Mouse (Mus musculus) hindbrain, postnatal 0 days (tissue): ENCODE data around the gene Slit1. TPM values are rescaled to one million over a fixed set of nuclear protein-coding genes. Genes with fewer than 3 reads are reported as not detected.

ENCODE experiments used
- ATAC-seq: fragments of 200-750 bp; cut with Nextera tagmentation; 2 replicates; pipeline ENCODE4 v1.8.0; 2017; ENCODE audit warnings: mild to moderate bottlenecking, moderate TSS enrichment, moderate library complexity
- DNase-seq: peaks from one replicate; pipeline ENCODE4 v3.0.0-alpha.2; 2015; ENCODE audit warnings: low spot score
- H3K27ac ChIP-seq: fragments of 300-500 bp; sonication (generic); 2 replicates; pipeline ENCODE4 v1.5.1; 2014; ENCODE audit warnings: mild to moderate bottlenecking
- H3K27me3 ChIP-seq: fragments of 300-500 bp; sonication (generic); 2 replicates; pipeline ENCODE4 v1.6.1; 2014; ENCODE audit warnings: low read length, mixed read lengths; ENCODE audit not compliant: insufficient read depth
- H3K36me3 ChIP-seq: fragments of 300-500 bp; sonication (generic); 2 replicates; pipeline ENCODE4 v1.6.1; 2014; ENCODE audit warnings: low read length, mixed read lengths; ENCODE audit not compliant: insufficient read depth
- H3K4me1 ChIP-seq: fragments of 300-500 bp; sonication (generic); 2 replicates; pipeline ENCODE4 v1.6.1; 2014; ENCODE audit warnings: antibody characterized with exemption, low read length, mixed read lengths; ENCODE audit not compliant: insufficient read depth
- H3K4me2 ChIP-seq: fragments of 300-500 bp; sonication (generic); 2 replicates; pipeline ENCODE4 v1.6.1; 2014; ENCODE audit warnings: low read depth, mild to moderate bottlenecking, low read length, moderate library complexity, mixed read lengths
- H3K4me3 ChIP-seq: fragments of 300-500 bp; sonication (generic); 2 replicates; pipeline ENCODE4 v1.5.1; 2014; ENCODE audit warnings: low read length
- H3K9ac ChIP-seq: fragments of 300-500 bp; sonication (generic); replicated peaks from 2 replicates; pipeline ENCODE4 v1.6.1; 2014; ENCODE audit warnings: mild to moderate bottlenecking, low read length, moderate library complexity, mixed read lengths
- H3K9me3 ChIP-seq: fragments of 300-500 bp; sonication (generic); 2 replicates; pipeline ENCODE4 v1.6.1; 2016; ENCODE audit warnings: low read length, mixed read lengths
- CTCF ChIP-seq: IDR thresholded peaks from 2 replicates; pipeline ENCODE4 v1.5.1; 2016; ENCODE audit warnings: antibody characterized with exemption, control low read depth, low read depth
- WGBS: fragments of 180-500 bp; shearing (Covaris S2); extraction: QIAGEN DNeasy Blood & Tissue Kit; methylation state at CpG from one replicate; pipeline ENCODE4 v1.1.7; 2014; 5-methylcytosine and 5-hydroxymethylcytosine counted together
- polyA plus RNA-seq: library from polyadenylated mRNA; unstranded; fragments of >200 nt; fragmentation: Nextera tagmentation; extraction: Ambion mirVana; gene quantifications from 2 replicates; pipeline ENCODE4 v1.2.1, GENCODE M21; 2015
- total RNA-seq: library from RNA; depleted of rRNA; stranded (reverse); fragments of >200 nt; gene quantifications from 2 replicates; pipeline ENCODE4 v1.2.3, GENCODE M21; 2014

Gene Slit1
- total and polyA plus RNA-seq, 2 experiments from 2014 or later, result 13.3 to 69.2 TPM

- DNase-seq (no peak), ATAC-seq (no peak)
- Histone ChIP-seq H3K27me3 (no peaks in the 10 kb centered on the region), H3K4me2 (no peak overlapping the region), H3K9me3 (no peaks in the 10 kb centered on the region), H3K27ac (0 out of 2 replicates have a peak overlapping the region, but pooled peaks have one; percentile 62), H3K9ac (no peak overlapping the region), H3K36me3 (no peaks in the 10 kb centered on the region), H3K4me1 (no peaks in the 10 kb centered on the region), H3K4me3 (no peak overlapping the region)
- no peak for TF ChIP-seq CTCF
- 51% methylated on average over 2 of the region's 2 CpGs for WGBS
These were observed 18.0 kb downstream of the Slit1 start for GRCm38 (mm10) chr19:41725491-41725890.

- no peaks in the 10 kb centered on the region for H3K9me3 ChIP-seq
- DNase-seq (no peak), ATAC-seq (0 out of 2 replicates have a peak, but pooled peaks have one; percentile 24)
- H3K27ac ChIP-seq, result peak overlapping the region; percentile 62
- no peak overlapping the region for H3K4me2 ChIP-seq
- H3K4me3 ChIP-seq, result no peak overlapping the region
- TF ChIP-seq CTCF, result no peak
- H3K4me1 ChIP-seq, result no peaks in the 10 kb centered on the region
- 30% methylated on average over 9 of the region's 9 CpGs for WGBS
- no peaks in the 10 kb centered on the region for H3K36me3 ChIP-seq
- no peak overlapping the region for H3K9ac ChIP-seq
- no peaks in the 10 kb centered on the region for H3K27me3 ChIP-seq
These were observed 18.5 kb downstream of the Slit1 start for GRCm38 (mm10) chr19:41724831-41725470.

- Histone ChIP-seq H3K9me3 (no peaks in the 10 kb centered on the region), H3K27ac (no peak overlapping the region)
- TF ChIP-seq CTCF, result no peak
These were observed 20.1 kb downstream of the Slit1 start for GRCm38 (mm10) chr19:41723337-41723736.

GRCm38 (mm10) chr19:41719436-41719835 lies 24.0 kb downstream of the Slit1 start:
- DNase-seq, result peak; percentile 66
- Histone ChIP-seq H3K36me3 (no peaks in the 10 kb centered on the region), H3K27me3 (0 out of 2 replicates have a peak, but pooled peaks cover 3% of the 10 kb centered on the region), H3K4me3 (no peak overlapping the region), H3K4me1 (peaks cover 3% of the 10 kb centered on the region; the same call in 1 of the 2 replicates), H3K27ac (no peak overlapping the region), H3K9ac (no peak overlapping the region), H3K9me3 (no peaks in the 10 kb centered on the region), H3K4me2 (no peak overlapping the region)
- no peak for ATAC-seq
- TF ChIP-seq CTCF, result no peak
- WGBS, result 52% methylated on average over 8 of the region's 8 CpGs

More at GRCm38 (mm10) chr19:41723337-41723736, 20.1 kb downstream of the Slit1 start:
- Histone ChIP-seq H3K9ac (no peak overlapping the region), H3K4me1 (no peaks in the 10 kb centered on the region), H3K36me3 (no peaks in the 10 kb centered on the region), H3K4me3 (no peak overlapping the region), H3K4me2 (no peak overlapping the region), H3K27me3 (no peaks in the 10 kb centered on the region)
- no peak for ATAC-seq
- 44% methylated on average over 2 of the region's 2 CpGs for WGBS
- DNase-seq, result no peak

GRCm38 (mm10) chr19:41716233-41717218 lies 26.9 kb downstream of the Slit1 start:
- H3K9me3 ChIP-seq, result no peaks in the 10 kb centered on the region
- no peak overlapping the region for H3K4me3 ChIP-seq
- peak; percentile 69 for ATAC-seq
- peaks cover 3% of the 10 kb centered on the region; the same call in 1 of the 2 replicates for H3K4me1 ChIP-seq
- 0 out of 2 replicates have a peak, but pooled peaks cover 3% of the 10 kb centered on the region for H3K27me3 ChIP-seq
- H3K4me2 ChIP-seq, result no peak overlapping the region
- H3K36me3 ChIP-seq, result no peaks in the 10 kb centered on the region
- peak; percentile 29 for DNase-seq
- H3K9ac ChIP-seq, result no peak overlapping the region
- TF ChIP-seq CTCF, result no peak
- WGBS, result 31% methylated on average over 19 of the region's 19 CpGs
- no peak overlapping the region for H3K27ac ChIP-seq

- Histone ChIP-seq H3K27ac (no peak overlapping the region), H3K27me3 (0 out of 2 replicates have a peak, but pooled peaks cover 3% of the 10 kb centered on the region), H3K4me2 (no peak overlapping the region), H3K9me3 (no peaks in the 10 kb centered on the region), H3K4me1 (peaks cover 3% of the 10 kb centered on the region; the same call in 1 of the 2 replicates), H3K9ac (no peak overlapping the region), H3K36me3 (no peaks in the 10 kb centered on the region), H3K4me3 (no peak overlapping the region)
- ATAC-seq, result no peak
- 37% methylated on average over 9 of the region's 9 CpGs for WGBS
- peak; percentile 16 for DNase-seq
- TF ChIP-seq CTCF, result no peak
These were observed 29.0 kb downstream of the Slit1 start for GRCm38 (mm10) chr19:41714431-41714917.
